Mouse (Mus musculus) telencephalon, adult 2 months (tissue): ENCODE measurements at regions not wholly inside any gene's neighbourhood (a gene's known extent, or its start where the extent isn't known, plus 50 kb on each side); places are given as distances from the start of the nearest gene placed in this dataset.

Experiments used
- DNase-seq: peaks from one replicate; pipeline ENCODE4 v3.0.0-alpha.2; 2011; ENCODE audit warnings: low read depth, low spot score

DNA sequence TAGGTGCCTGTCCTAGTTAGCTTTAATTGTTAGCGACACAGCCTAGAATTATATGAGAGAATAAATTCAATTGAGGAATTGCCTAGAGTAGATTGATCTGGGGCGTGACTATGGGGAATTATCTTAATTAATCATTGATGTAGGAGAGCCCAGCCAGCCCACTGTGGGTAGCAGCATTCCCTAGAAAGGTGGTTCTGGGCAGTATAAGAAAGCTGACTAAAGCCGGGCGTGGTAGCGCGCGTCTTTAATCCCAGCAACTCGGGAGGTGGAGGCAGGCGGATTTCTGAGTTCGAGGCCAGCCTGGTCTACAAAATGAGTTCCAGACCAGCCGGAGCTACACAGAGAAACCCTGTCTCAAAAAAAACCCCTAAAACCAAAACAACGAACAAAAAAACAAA, 156.8 kb upstream of the Zfp618 start:
- no peak for DNase-seq

DNA sequence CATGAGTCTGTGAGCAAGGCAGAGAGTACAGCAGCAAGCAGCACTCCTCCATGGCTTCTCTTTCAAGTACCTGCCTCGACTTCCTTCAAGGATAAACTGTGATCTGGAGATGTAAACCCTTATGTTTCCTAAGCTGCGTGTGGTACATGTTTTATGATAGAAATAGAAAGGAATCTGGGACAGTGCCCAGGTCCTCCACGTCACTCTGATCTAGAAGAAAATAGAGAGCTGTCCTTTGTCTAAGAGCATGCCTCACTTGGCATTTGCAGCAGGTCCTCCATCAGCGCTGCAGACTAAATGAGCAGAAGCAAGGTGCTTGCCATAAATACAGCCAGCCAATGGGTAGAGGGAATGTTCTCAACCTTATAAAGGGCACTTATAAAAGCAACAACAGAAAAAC, 156.3 kb upstream of the Zfp618 start:
- DNase-seq: no peak

DNA sequence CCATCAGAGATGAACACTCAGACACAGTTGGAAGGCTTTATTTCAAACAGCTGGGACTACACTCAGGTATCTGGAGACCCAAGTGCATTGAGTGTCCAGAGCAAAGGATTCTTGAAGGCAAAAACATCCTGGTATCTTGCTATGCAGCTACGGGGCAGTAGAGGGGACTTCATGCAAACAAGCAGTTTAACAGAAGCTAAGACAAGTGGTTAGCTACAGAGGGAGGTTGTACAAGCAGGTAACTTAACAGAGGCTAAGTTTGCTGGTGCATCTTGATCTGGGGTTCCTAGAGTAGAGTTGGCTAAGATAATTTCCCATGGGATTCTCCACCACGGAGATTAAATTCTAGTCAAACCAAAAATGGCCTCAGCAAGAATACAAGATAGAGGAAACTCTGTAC, 145.5 kb upstream of the Zfp618 start:
- no peak for DNase-seq

DNA sequence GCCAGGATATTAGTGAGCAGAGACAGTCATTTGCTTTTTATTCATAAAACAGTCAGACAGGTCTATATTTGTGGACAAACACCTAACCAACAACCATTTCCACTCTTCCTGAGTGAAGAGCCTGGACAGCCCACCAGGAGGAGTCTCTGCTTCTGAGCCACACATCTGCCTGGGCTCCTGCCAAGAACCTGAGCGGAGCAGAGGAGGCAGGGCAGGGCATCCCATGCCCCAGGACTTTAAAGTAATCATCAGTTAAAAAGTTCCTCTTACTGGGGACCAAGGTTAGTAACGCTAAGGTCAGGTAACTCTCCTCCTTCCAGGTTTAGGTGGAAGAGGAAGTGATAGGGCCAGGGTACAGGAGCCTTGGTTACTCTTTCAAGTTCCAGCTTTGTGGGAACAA, 144.1 kb upstream of the Zfp618 start:
- no peak for DNase-seq

DNA sequence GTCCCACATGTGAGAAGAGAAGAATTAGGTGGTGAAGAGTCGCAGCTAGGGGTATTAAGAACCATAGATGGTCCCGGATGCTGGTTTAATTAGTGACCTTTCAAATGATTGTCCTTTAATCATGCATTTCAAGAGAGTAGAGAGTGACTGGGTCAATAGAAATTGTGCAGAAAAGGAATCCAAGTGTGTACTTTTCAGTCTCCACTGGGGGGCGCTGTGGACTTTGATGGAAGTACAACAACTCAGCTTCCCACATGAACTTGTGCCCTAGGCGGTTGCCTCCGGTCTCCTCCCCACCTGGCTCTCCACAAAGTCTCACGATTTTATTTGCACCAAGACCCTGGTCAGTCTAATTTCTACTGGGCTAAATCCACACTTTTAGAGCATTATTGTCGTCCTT, 142.8 kb upstream of the Zfp618 start:
- peak; percentile 24 for DNase-seq

DNA sequence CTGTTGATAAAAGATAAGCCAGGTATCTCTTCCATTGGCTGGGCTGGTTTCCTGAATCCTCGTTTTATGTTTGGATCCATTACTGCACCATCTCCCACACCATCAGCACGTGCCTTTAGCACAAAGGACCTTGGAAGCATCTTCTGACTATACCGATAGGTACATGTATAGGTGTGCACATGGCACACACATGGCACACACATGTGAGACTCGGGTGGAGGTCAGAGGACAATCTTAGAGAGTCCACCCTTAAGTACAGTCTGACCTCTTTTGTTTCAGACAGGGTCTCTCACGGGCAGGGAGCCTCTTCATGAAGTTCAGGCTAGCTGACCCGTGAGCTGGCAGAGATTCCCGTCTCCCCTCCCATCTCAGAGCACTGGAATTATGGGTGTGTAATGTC, 142.3 kb upstream of the Zfp618 start:
- DNase-seq: no peak

DNA sequence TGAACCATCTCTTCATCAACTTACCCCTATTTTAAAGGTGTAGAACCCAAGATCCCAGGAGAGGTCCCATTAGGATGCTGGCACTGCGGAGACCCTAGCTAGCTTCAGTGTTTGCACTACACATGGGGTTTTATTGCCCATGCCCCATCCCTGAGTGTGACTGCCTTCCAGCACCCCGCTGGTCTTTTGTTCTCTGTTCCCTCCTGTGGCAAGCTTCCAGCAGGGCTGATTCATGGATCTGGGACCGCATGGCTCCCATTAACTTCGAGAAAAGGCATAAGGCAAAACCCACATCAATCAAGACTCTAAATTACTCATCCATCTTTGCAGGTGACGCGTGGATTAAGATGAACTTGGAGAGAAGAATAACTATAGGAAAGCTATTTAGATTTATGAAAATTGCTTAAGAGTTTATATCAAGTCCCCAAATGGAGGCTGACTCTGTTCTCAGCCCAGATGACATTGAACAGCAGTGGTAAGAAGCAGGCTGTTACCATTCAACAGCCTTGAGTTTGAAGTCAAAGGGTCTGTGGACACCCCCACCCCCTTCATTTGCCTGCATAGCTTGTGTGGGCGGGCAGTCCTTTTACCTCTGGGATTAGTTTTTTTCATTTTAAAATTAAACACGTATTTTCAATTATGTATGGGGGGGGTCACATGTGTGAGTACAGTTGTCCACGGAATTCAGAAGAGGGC, 141.7 kb upstream of the Zfp618 start:
- no peak for DNase-seq

DNA sequence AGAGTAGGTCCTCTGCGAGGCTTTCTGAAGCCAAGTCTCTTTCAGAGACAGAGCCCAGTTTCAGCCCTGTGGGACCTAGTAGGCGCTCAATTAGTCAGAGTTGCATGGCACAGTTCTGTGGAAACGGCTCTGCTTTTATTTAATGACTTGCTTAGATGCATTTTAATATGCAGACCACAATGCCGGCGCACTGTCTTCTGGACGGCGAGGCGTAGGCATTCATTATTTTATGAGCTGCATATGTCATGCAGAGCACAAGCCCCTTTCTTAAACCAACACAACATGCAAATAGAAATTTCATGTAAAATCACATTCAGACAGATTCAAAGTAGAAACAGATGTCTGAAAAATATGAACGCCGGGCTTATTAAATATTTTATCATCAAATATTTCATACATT, 140.8 kb upstream of the Zfp618 start:
- no peak for DNase-seq

DNA sequence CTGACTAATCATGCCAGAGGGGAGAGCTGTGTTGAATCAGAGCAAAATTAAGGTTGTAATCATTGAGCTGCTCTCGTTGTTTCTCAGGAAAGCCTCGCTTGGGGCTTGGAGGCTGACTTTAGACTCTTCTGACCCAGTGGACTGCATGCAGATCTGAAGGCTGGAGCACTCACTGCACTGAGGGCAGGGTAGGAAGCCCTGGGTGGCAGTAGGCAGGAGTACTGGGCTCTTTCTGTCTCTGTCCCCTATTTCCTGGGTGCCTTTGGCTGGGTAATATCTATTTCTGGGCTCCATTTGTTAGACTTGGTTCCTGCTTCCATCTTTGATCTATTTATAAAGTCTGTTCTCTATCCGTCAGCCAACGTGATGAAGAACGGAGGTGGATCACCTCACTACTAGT, 140.1 kb upstream of the Zfp618 start:
- DNase-seq: no peak

DNA sequence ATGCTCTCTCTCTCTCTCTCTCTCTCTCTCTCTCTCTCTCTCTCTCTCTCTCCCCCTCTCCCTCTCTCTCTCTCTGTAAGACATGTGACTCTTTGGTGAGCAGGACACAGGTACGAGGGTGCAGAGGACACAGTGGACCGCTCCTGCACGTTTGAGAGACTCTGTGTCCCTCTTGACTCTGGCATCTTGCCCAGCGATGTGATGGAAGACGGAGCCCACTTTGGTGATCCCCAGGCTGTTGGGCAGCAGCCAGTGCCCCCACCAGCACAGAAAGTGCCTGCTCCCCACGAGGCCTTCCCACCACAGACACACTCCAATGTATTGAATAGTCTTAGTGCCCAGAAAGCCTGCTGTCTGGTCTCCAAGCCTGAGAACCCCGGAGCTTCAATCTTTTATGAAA, 136.4 kb upstream of the Zfp618 start:
- no peak for DNase-seq

DNA sequence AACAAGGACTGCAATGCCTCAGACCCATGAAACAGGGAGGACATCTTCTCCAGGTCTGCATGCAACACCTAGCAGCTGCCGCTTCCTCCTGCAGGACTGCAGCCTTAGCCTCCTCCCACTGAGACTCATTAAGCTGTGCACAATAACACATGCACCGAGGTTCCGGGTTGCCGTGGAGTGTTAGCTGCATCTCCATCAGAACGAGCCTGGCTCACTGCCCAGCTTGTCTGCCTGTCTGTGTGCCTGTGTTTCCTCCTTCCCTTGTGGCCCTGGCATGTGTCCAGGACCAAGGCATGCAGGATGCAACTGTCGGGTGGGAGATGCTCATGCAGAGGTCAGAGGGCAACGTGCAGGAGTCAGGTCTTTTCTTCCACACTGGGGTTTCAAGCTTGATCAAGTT, 131.4 kb upstream of the Zfp618 start:
- no peak for DNase-seq

DNA sequence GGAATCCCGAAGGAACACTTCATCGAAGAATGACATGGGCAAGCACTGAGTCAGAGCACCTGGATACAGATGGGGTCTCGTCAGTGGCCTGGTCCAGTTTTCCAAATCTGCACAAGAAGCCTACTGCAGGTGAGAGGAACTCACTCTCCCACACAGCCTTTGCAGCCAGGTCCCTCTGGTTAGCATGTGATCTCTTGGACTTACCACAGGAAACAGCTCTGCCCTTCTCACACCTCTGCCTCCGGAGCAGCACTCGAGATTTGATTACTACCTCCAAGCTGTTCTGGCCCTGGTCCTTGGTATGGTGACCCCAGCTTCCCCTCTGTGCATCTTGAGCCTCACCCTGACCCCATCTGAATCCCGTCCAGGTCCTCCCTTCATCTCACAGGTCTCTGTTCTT, 128.5 kb upstream of the Zfp618 start:
- no peak for DNase-seq

DNA sequence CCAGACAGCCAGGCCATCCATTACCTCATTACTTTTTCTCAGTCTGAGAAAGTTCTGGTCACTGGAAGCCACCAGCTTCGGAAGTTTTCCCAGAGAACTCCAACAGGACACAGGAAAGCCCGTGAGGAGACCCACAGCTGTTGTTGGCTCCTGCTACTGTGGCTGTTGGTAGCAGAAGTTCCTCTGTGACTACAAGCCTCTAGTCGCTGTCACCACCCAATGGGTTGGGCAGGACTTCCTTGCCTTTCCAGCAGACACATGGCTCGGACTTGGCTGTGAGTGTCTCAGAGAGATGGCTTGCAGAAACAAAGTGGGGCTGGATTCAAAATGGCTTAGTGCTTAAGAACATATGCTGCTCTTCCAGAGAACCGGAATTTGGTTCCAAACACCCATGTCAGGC, 114.8 kb upstream of the Zfp618 start:
- DNase-seq: no peak

DNA sequence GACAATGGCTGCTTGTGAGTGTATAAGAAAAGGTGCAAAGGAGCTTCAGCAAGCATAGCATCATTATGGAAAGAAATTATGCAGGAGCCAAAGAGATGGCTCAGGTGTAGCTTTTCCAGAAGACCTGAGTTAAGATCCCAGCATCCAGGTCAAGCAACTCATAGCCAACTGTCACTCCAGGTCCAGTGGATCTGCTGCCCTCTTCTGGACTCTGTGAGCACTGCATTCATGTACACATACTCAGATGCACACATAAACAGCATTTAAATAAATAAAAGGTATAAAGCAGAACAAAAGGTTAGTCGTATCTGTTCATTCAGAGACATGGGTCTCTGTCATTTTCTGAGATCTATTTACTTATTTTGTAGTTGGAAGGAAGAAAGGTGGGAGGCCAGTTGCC, 112.0 kb upstream of the Zfp618 start:
- DNase-seq: no peak

DNA sequence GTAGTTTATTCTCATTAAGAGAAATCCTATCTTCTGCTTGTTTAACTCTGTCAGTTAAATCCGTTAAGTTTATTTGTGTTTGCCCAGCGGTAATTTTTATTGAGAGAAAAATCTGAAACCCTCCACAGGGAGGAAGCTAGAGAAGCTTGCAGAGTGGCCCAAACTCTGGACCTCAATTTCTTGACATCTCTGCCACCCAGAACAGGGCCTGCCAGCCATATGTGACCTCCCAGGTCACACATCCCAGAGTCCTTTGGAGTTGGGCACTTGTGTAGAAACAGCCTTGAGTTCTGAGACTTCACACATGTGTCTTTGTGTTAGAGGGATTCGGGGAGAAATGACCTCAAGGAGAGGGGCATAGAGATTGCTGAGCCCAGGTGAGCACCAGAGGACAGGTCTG, 109.0 kb upstream of the Zfp618 start:
- DNase-seq: no peak

DNA sequence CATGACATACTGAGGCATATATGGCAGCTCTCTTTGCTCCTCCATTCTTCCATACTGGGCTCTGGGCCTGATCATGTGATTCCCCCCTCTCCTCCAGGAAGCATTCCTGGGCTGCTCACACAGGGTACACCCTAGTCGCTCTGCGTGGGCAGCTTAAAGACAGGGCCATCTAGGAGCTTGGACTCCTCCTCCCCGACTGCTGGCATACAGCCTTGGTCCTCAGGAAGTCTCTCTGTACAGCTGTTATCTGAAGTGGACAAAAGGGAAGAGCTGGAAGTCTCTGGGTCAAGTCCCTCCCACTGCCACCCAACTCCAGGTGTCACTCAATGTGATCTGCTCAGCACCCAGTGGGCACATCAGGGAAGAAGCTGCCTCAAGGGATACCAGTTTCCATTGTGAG, 102.6 kb upstream of the Zfp618 start:
- DNase-seq: no peak

DNA sequence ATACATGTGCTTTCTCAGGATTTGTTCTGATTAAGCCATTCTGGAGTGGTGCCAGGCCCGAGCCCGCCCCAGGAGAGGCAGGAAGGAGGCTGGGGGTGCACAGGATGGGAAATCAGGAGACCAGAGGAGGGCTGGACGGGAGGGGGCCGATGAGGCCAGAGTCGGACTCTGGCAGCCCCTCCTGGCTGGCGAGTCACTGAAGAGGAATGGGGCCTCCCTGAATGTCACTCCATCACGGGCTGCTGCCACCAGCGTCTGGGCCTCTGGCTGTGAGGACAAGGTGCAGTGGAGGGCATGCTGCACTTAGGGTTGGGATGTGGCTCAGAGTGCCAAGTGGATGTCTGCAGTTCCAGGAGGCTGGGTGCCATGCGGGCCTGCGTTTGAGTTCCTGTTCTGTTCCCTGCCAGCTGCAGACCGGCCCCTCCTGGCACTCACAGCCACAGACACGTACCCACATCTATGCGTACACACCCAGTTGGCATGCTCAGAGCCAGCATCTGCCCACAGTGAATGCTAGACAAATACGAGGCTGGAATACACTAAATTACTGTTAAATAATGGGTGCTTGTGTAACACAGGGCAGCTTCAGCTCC, 94.9 kb upstream of the Zfp618 start:
- DNase-seq: peak; percentile 6

DNA sequence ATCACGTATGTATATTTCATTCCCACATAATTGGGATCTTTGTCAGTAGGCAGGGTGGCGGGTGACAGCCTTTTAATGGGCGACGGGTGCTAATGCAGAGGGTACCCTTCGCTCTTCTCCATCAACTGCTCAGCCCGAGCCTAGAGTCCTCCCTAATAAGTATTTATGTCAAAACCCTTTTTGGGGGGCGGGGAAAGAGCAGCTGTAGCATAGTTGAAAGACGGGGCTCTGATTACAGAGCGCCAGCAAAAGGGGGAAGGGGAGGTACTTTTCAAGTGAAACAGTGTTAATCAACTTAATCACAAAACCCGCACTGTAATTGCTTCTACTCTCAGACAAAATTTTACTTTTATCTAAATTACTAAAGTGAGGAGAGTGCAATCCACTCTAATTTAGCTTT, 92.8 kb upstream of the Zfp618 start:
- no peak for DNase-seq

DNA sequence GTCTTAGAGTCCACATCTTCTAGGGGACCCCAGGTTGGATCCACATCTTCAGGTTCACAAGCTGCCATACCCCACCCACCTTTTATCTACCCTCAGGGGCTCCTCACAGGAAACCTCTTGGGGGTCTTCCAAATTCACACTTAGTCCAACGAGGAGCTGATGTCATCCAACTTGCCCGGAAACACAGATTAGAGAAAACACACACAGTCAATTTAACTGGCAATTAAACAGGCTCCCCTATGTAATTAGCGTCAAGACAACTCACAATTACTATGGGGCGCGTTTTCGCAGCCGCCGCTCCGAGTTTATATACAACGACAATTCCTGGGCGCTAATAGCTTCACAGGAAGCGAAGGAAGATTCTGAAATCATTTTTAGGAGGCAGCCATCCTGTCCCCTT, 91.4 kb upstream of the Zfp618 start:
- no peak for DNase-seq

DNA sequence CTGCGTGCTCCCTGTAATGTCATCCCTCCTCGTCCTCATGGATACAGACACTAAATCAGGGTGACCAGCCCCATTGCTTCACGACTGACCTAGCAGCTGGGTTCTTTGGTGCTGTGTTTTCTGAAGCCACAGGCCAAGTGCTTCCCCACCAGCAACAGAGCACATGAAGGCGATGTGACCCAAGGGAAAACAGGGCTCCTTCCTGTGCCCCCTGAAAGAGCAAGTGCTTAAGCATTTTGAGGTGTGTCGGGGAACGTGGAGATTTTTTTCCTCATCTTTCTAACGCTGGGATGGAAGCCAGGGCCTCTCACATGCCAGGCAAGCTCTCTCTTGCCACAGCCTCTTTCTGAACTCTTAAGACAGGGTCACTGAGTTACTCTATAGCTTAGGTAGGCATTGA, 87.3 kb upstream of the Zfp618 start:
- DNase-seq: no peak

DNA sequence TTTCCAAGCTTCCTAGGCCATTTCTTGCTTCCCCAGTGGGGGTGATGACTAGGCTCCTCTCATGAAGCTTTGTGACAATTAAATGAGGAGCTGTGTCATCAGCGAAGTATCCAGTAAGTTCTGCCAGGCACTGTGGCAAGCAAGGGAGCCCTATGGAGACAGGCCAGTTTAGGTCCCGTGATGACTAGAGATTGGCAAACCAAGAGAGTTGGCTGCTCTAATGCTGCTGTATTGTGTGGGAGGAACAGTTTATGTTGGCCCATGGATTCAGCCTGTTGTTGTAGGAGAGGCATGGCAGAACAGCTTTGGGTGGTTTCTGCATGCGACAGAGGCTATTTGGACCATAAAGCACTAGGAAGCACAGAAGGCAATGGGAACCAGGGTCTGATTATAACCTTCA, 86.4 kb upstream of the Zfp618 start:
- peak; percentile 18 for DNase-seq

DNA sequence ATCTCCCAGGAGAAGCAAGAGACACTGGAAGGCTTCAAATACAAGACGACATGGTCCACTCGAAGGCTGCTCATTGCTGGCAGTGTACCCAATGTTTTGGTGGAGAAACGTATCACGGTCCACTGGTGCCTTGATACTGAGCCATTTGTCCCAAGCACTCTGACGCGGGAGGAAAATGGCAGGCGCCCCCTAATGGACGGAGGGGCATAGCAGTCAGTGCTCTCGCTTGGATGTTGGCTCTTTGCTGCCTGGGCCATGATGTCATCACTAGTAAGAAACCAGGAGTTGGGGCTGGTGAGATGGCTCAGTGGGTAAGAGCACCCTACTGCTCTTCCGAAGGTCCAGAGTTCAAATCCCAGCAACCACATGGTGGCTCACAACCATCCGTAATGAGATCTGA, 83.5 kb upstream of the Zfp618 start:
- DNase-seq: no peak

DNA sequence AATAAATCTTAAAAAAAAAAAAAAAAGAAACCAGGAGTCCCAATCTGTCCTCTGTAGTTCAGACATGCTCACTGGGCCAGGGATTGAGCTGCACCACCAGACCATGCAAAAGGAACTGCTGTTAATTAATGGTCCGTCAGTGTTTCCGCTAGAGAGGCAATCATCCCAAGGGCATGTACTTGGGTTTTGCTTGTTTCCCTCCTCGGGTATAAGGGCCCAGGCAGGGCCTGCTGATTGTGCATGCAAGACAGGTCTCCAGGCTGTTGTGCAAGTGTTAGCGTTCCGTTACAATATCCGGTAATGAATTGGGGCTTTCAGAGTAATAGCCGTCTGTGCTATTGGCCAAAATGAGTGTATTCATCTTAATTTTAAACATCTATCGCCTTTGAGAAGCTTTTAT, 83.1 kb upstream of the Zfp618 start:
- DNase-seq: no peak

DNA sequence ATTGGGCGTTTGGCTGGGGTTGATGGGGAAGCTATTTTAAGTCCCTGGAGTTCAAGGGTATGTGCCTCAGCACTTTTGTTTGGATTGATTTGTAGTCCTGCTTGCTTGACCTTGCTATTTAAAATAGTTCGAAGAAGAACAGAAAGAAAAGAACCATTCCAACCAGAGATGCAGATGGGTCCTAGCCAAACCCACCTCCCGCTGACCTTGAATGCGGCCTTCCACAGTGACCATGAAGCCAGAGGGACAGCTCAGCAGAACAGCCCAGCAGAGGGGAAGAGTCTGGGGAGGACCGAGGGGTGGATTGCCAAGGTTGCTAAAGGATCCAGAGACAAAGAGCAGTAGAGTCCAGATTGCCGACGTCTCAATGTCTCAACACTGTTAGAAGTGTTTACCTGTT, 76.6 kb upstream of the Zfp618 start:
- DNase-seq: no peak
